ENCODE assay signal across 8 mouse cellular contexts in genomic region chr2:6192820-6193590, GRCm38 (mm10). TPM values are rescaled to one million over a fixed set of nuclear protein-coding genes. Genes with fewer than 3 reads are reported as not detected.
DNase-seq lines count a peak whose midpoint lies in the region; ATAC-seq lines count a peak whose summit lies in the region.

No protein-coding gene starts in this region.

- DNase-seq in adrenal gland, adult 2 months, result peak; percentile 70
- DNase-seq in adrenal gland, adult 8-10 months, result no peak
- peak; percentile 69 for DNase-seq in cerebellum, adult 9-11 months
- DNase-seq in frontal cortex, adult 2 months (ENCODE audit: extremely low spot score in 1 of 2, low spot score in 1 of 2), result peak; percentile 28 to 88
- DNase-seq in layer of hippocampus, postnatal 14 days (ENCODE audit: low spot score in 2 of 2), result peak; percentile 52 to 83
- peak; percentile 86 for DNase-seq in lung, postnatal 36 days
- DNase-seq in right cerebral cortex, adult 2 months (ENCODE audit: low spot score in 2 of 2), result peak; percentile 78

- no peaks in the 10 kb centered on the region for H3K36me3 ChIP-seq in hindbrain, embryonic 15.5 days

- peaks cover 23% of the 10 kb centered on the region for H3K4me1 ChIP-seq in hindbrain, embryonic 15.5 days (replicated peaks)

- 74% methylated on average over 20 of the region's 20 CpGs for WGBS in hindbrain, embryonic 15.5 days

- H3K27ac ChIP-seq in hindbrain, embryonic 15.5 days (replicated peaks), result no peak overlapping the region

- no peak overlapping the region for H3K4me2 ChIP-seq in hindbrain, embryonic 15.5 days

- H3K27me3 ChIP-seq in hindbrain, embryonic 15.5 days, result no peaks in the 10 kb centered on the region

- H3K9ac ChIP-seq in hindbrain, embryonic 15.5 days, result no peak overlapping the region

- no peaks in the 10 kb centered on the region for H3K9me3 ChIP-seq in hindbrain, embryonic 15.5 days

- no peak overlapping the region for H3K4me3 ChIP-seq in hindbrain, embryonic 15.5 days

- ATAC-seq in hindbrain, embryonic 15.5 days (ENCODE audit: low FRiP score, low read depth), result peak; percentile 57; the same call in 1 of the 2 replicates

RNA-seq across cellular contexts. Expression of gene Echdc3, which starts 19.8 kb away (rescaled TPM):
- 10 to 100 TPM; 40.3 to 69.0 TPM for total RNA-seq in adrenal gland, adult 2 months (2021)
- 58.0 and 70.1 TPM in 2 replicates for polyA plus RNA-seq in adrenal gland, adult 2 months (2012; rRNA removed)
- 10 to 100 TPM; 33.7 to 77.4 (median 52.6) TPM for total RNA-seq in adrenal gland, adult 8-10 months (2022)
- 1.2 and 1.3 TPM in 2 replicates for polyA plus RNA-seq in frontal cortex, adult 2 months (2012; rRNA removed)
- 1.3 and 1.4 TPM in 2 replicates for polyA plus RNA-seq in hindbrain, embryonic 15.5 days (2015; fragmentation: Nextera tagmentation; extraction: Ambion mirVana)
- under 1 TPM; 0.67 to 0.97 TPM for total RNA-seq in layer of hippocampus, postnatal 14 days (2021)

Comparison
In these comparisons a context has a peak if more than half of its experiments do, and no peak if none do; other contexts are left out.
1. RNA of gene Echdc3, which starts 19.8 kb away (total RNA-seq): 40.3 to 69.0 TPM in adrenal gland, adult 2 months and 33.7 to 77.4 TPM in adrenal gland, adult 8-10 months; 0.67 to 0.97 TPM in layer of hippocampus, postnatal 14 days; every median in the first group is over 10 times any median in the second.